Mouse (Mus musculus): ENCODE data around the gene Ralgapa2.

DNA sequence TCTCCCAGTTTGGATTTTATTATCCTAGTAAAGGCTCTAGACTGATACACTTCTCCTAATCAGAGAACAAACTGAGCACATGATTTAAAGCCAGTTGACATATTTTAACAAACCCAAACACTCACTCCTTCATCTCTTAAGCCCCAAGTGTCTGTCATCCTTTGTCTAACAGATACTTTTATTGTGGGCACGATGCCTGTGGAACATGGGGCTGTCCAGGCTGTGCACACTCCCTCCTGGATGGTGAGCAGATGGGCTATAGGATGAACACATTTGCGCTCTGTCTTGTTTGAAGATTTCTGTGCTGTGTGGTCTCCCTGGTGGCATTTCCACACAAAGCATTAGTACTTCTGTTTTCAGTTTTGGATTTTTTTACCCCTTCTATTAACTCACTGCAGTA lies 283.7 kb downstream of the Ralgapa2 start:
- TF ChIP-seq CTCF (IDR thresholded peaks at IDR 0.05; ENCODE audit: borderline replicate concordance, insufficient read depth, low read depth, low read length) (no peak), POLR2A (IDR thresholded peaks at IDR 0.05; ENCODE audit: borderline replicate concordance, insufficient read depth, low read length) (no peak)

Measured in cerebellum, adult 2 months (tissue).